Mouse (Mus musculus) lung, postnatal 0 days (tissue): ENCODE measurements around the gene Adgrb3. TPM values are rescaled to one million over a fixed set of nuclear protein-coding genes. Genes with fewer than 3 reads are reported as not detected.
"Not testable (repeated sequence)": the region's sequence is repeated elsewhere in the genome, so short reads cannot be mapped to it uniquely, and the experiment has no call there.

Experiments used
- ATAC-seq: fragments of 200-750 bp; cut with Nextera tagmentation; 2 replicates; pipeline ENCODE4 v1.8.0; 2017; ENCODE audit warnings: moderate library complexity
- DNase-seq: peaks from one replicate; pipeline ENCODE4 v3.0.0-alpha.2; 2016; ENCODE audit warnings: low spot score
- H3K27ac ChIP-seq: fragments of 300-500 bp; sonication (generic); 2 replicates; pipeline ENCODE4 v1.5.1; 2014; ENCODE audit warnings: antibody characterized with exemption, mild to moderate bottlenecking, low read length, mixed read lengths
- H3K27me3 ChIP-seq: fragments of 300-500 bp; sonication (generic); replicated peaks from 2 replicates; pipeline ENCODE4 v1.6.1; 2014; ENCODE audit warnings: low read length, mixed read lengths; ENCODE audit not compliant: insufficient read depth
- H3K36me3 ChIP-seq: fragments of 300-500 bp; sonication (generic); 2 replicates; pipeline ENCODE4 v1.6.1; 2014; ENCODE audit warnings: low read length, mixed read lengths; ENCODE audit not compliant: insufficient read depth
- H3K4me1 ChIP-seq: fragments of 300-500 bp; sonication (generic); 2 replicates; pipeline ENCODE4 v1.6.1; 2014; ENCODE audit warnings: antibody characterized with exemption, low read depth, low read length, mixed read lengths; ENCODE audit not compliant: insufficient read depth
- H3K4me2 ChIP-seq: fragments of 300-500 bp; sonication (generic); replicated peaks from 2 replicates; pipeline ENCODE4 v1.6.1; 2014; ENCODE audit warnings: low read depth, mild to moderate bottlenecking, low read length, moderate library complexity, mixed read lengths
- H3K4me3 ChIP-seq: fragments of 300-500 bp; sonication (generic); 2 replicates; pipeline ENCODE4 v1.5.1; 2014; ENCODE audit warnings: low read depth, low read length
- H3K9ac ChIP-seq: fragments of 300-500 bp; sonication (generic); replicated peaks from 2 replicates; pipeline ENCODE4 v1.6.1; 2014; ENCODE audit warnings: low read depth, mild to moderate bottlenecking
- H3K9me3 ChIP-seq: fragments of 300-500 bp; sonication (generic); 2 replicates; pipeline ENCODE4 v1.6.1; 2016; ENCODE audit warnings: low read length, mixed read lengths
- CTCF ChIP-seq: IDR thresholded peaks from 2 replicates; pipeline ENCODE4 v1.5.1; 2016; ENCODE audit warnings: antibody characterized with exemption, mild to moderate bottlenecking
- EP300 ChIP-seq: IDR thresholded peaks from 2 replicates; pipeline ENCODE4 v1.6.1; 2016; ENCODE audit warnings: antibody characterized with exemption, mild to moderate bottlenecking, control low read depth
- WGBS: fragments of 180-500 bp; shearing (Covaris S2); extraction: QIAGEN DNeasy Blood & Tissue Kit; methylation state at CpG from one replicate; pipeline ENCODE4 v1.1.7; 2014; 5-methylcytosine and 5-hydroxymethylcytosine counted together
- polyA plus RNA-seq: library from polyadenylated mRNA; unstranded; fragments of >200 nt; fragmentation: Nextera tagmentation; extraction: Ambion mirVana; gene quantifications from 2 replicates; pipeline ENCODE4 v1.2.1, GENCODE M21; 2015

Gene Adgrb3
- polyA plus RNA-seq, 1 experiment from 2014 or later: 0.05 TPM

DNA sequence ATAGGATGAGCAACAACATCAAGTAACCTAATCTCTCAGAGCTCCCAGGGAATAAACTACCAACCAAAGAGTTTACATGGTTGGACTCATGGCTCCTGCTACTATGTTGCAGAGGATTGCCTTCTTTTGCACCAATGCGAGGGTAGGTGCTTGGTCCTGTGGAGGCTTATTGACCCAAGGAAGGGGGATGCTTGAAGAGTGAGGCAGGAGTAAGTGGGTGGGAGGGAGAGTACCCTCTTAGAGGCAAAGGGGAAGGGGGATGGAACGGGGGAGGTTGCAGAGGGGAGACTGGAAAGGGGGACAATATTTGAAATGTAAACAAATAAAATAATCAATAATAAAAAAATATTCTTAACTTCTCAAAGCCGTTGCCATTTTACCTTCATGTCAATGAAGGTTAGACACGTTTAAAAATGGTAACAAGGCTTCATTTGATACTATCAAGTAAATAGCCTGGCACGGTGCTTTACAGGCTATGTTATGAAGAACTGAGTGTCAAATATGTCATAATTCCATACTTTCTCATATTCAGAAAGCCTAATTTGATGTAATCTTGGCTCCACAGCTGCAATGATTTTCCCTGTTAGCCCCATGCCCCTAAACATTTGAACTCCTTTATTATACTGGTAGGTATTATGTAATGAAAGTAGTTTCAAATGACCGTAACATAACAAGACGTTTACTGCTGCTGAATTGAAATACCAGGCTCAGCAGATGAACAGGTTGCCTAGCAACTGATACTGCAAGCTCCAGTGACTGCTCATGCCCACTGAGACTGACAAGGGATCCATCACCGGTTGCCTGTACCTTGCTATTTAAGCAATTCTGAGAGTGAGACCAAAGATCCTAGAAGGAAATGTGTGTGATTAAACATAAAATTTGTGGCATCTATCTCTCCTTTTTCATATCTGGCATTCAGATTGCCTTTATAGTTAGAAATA, 796.1 kb downstream of the Adgrb3 start:
- ATAC-seq (no peak), DNase-seq (no peak)
- WGBS: 56% methylated on average over 8 of the region's 8 CpGs
- no peak for TF ChIP-seq CTCF
- TF ChIP-seq EP300: no peak
- H3K27me3 ChIP-seq: no peaks in the 10 kb centered on the region
- no peaks in the 10 kb centered on the region for H3K4me1 ChIP-seq
- no peak overlapping the region for H3K4me2 ChIP-seq
- no peak overlapping the region for H3K9ac ChIP-seq
- no peak overlapping the region for H3K27ac ChIP-seq
- H3K9me3 ChIP-seq: no peaks in the 10 kb centered on the region
- H3K36me3 ChIP-seq: no peaks in the 10 kb centered on the region
- H3K4me3 ChIP-seq: no peak overlapping the region

DNA sequence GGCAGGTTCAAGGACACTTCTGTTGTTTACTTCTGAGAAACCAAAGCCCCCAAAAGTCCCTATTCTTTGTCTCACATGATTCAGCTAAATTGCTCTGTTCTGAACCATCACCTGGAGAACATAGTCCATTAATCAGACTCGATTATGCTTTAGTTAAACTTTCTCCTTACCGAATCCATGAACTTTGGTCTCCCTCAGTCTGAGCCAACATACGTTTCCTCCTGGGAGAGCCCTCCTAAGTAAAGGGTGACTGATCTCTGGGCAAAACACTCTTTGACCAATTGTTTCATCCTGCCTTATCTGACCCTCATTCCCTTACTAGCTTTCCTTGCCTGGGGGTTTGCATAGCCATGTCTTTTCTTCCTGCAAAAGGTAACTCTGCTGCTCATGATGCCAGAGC, 806.4 kb downstream of the Adgrb3 start:
- H3K4me3 ChIP-seq: no peak overlapping the region
- TF ChIP-seq CTCF (no peak), EP300 (no peak)
- DNase-seq: no peak
- H3K4me2 ChIP-seq: no peak overlapping the region
- no peak for ATAC-seq
- H3K4me1 ChIP-seq: no peaks in the 10 kb centered on the region
- H3K27ac ChIP-seq: no peak overlapping the region
- H3K36me3 ChIP-seq: no peaks in the 10 kb centered on the region
- H3K9ac ChIP-seq: no peak overlapping the region
- WGBS: 50% methylated on average over 3 of the region's 3 CpGs
- H3K27me3 ChIP-seq: no peaks in the 10 kb centered on the region
- no peaks in the 10 kb centered on the region for H3K9me3 ChIP-seq

DNA sequence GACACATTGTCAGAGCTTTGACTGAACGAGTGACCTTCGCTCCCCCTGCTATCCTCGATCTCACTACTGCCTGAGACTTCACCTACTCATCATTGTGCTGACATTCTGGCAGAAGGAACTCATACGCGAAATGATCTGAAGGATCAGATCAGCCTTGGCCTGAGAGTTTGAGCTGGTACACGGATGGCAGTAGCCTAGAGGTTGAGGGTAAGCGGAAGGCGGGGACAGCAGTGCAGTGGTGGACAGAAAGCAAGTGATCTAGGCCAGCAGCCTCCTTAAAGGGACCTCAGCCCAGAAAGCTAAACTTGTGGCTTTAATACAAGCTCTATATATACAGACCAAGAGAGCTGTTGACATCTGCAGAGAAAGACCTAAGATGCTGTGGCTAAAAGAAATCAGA, 811.7 kb downstream of the Adgrb3 start:
- 71% methylated on average over 5 of the region's 8 CpGs for WGBS
- not testable (repeated sequence) for H3K36me3 ChIP-seq, H3K27me3 ChIP-seq, ATAC-seq, H3K9ac ChIP-seq, H3K9me3 ChIP-seq, H3K4me3 ChIP-seq, H3K27ac ChIP-seq, DNase-seq, H3K4me2 ChIP-seq, H3K4me1 ChIP-seq
